Mouse (Mus musculus) macrophage (primary cell): ENCODE results near the gene Helz2. TPM values are rescaled to one million over a fixed set of nuclear protein-coding genes. Genes with fewer than 3 reads are reported as not detected.
A peak's percentile ranks its signal among the peaks of the same experiment; 100 is the strongest.

Experiments used
- H3K27ac ChIP-seq: fragments of 350-480 bp; formaldehyde crosslinking; 2 replicates; pipeline ENCODE4 v1.9.0; 2021
- H3K36me3 ChIP-seq: fragments of 350-480 bp; formaldehyde crosslinking; 2 replicates; pipeline ENCODE4 v1.9.0; 2021; ENCODE audit errors: inconsistent target
- H3K4me3 ChIP-seq: fragments of 350-480 bp; formaldehyde crosslinking; 2 replicates; pipeline ENCODE4 v1.9.0; 2021; ENCODE audit errors: inconsistent target
- H3K79me2 ChIP-seq: fragments of 350-480 bp; formaldehyde crosslinking; 2 replicates; pipeline ENCODE4 v1.9.0; 2021; ENCODE audit errors: inconsistent target
- WGBS: methylation state at CpG from one replicate; pipeline ENCODE4 v1.1.7; 2026; ENCODE audit warnings: inconsistent platforms; ENCODE audit not compliant: missing documents; 5-methylcytosine and 5-hydroxymethylcytosine counted together
- polyA plus RNA-seq: library from polyadenylated mRNA; stranded (reverse); fragments of 250-400 nt; gene quantifications from 3 replicates; pipeline ENCODE4 v1.2.4, GENCODE M21; 2018; ENCODE audit warnings: inconsistent platforms

The Helz2 gene
- polyA plus RNA-seq, 1 experiment from 2014 or later = 7.5 TPM

GRCm38 (mm10) chr2:181251841-181252240 lies 10.0 kb upstream of the Helz2 start:
- no peak overlapping the region for H3K27ac ChIP-seq
- 100% methylated on average over 1 of the region's 1 CpGs for WGBS
- H3K79me2 ChIP-seq = no peaks in the 10 kb centered on the region
- no peak overlapping the region for H3K4me3 ChIP-seq
- peaks cover 40% of the 10 kb centered on the region for H3K36me3 ChIP-seq

GRCm38 (mm10) chr2:181249217-181249616 lies 7.4 kb upstream of the Helz2 start:
- 88% methylated on average over 10 of the region's 10 CpGs for WGBS
- H3K4me3 ChIP-seq = no peak overlapping the region
- no peaks in the 10 kb centered on the region for H3K79me2 ChIP-seq
- H3K36me3 ChIP-seq = peaks cover 17% of the 10 kb centered on the region
- H3K27ac ChIP-seq = no peak overlapping the region

- H3K4me3 ChIP-seq = no peak overlapping the region
- peaks cover 18% of the 10 kb centered on the region for H3K79me2 ChIP-seq
- peaks cover 7% of the 10 kb centered on the region; the same call in 1 of the 2 replicates for H3K36me3 ChIP-seq
- no peak overlapping the region for H3K27ac ChIP-seq
- WGBS = 87% methylated on average over 2 of the region's 2 CpGs
Observed at GRCm38 (mm10) chr2:181245031-181245430, 3.2 kb upstream of the Helz2 start.

GRCm38 (mm10) chr2:181243706-181244394 lies 2.0 kb upstream of the Helz2 start:
- 7% methylated on average over 9 of the region's 11 CpGs for WGBS
- Histone ChIP-seq H3K36me3 (peaks cover 19% of the 10 kb centered on the region; the same call in 1 of the 2 replicates), H3K27ac (peak overlapping the region; percentile 33; the same call in 1 of the 2 replicates), H3K79me2 (peaks cover 30% of the 10 kb centered on the region), H3K4me3 (no peak overlapping the region; the same call in 1 of the 2 replicates)

GRCm38 (mm10) chr2:181242314-181242665 lies 463 bp upstream of the Helz2 start:
- H3K36me3 ChIP-seq = peaks cover 34% of the 10 kb centered on the region
- H3K27ac ChIP-seq = peak overlapping the region; percentile 72
- WGBS = 58% methylated on average over 3 of the region's 3 CpGs
- H3K4me3 ChIP-seq = peak overlapping the region; percentile 77
- H3K79me2 ChIP-seq = peaks cover 36% of the 10 kb centered on the region

- 91% methylated on average over 13 of the region's 13 CpGs for WGBS
- Histone ChIP-seq H3K27ac (peak overlapping the region; percentile 72; the same call in 1 of the 2 replicates), H3K36me3 (peaks cover 44% of the 10 kb centered on the region), H3K4me3 (peak overlapping the region; percentile 77), H3K79me2 (peaks cover 42% of the 10 kb centered on the region)
Observed at GRCm38 (mm10) chr2:181240806-181241440, 904 bp downstream of the Helz2 start.

- H3K36me3 ChIP-seq = peaks cover 61% of the 10 kb centered on the region
- H3K79me2 ChIP-seq = peaks cover 59% of the 10 kb centered on the region
- H3K4me3 ChIP-seq = no peak overlapping the region
- H3K27ac ChIP-seq = no peak overlapping the region
- WGBS = 96% methylated on average over 9 of the region's 9 CpGs
Observed at GRCm38 (mm10) chr2:181239261-181239660, 2.6 kb downstream of the Helz2 start.

- Histone ChIP-seq H3K4me3 (no peak overlapping the region), H3K79me2 (peaks cover 63% of the 10 kb centered on the region), H3K36me3 (peaks cover 65% of the 10 kb centered on the region), H3K27ac (no peak overlapping the region)
- 95% methylated on average over 2 of the region's 2 CpGs for WGBS
Observed at GRCm38 (mm10) chr2:181238861-181239260, 3.0 kb downstream of the Helz2 start.

- H3K27ac ChIP-seq = no peak overlapping the region
- H3K79me2 ChIP-seq = peaks cover 70% of the 10 kb centered on the region
- no peak overlapping the region for H3K4me3 ChIP-seq
- 96% methylated on average over 10 of the region's 10 CpGs for WGBS
- H3K36me3 ChIP-seq = peaks cover 72% of the 10 kb centered on the region
Observed at GRCm38 (mm10) chr2:181238091-181238610, 3.7 kb downstream of the Helz2 start.

- no peak overlapping the region for H3K27ac ChIP-seq
- peaks cover 79% of the 10 kb centered on the region for H3K36me3 ChIP-seq
- 89% methylated on average over 15 of the region's 17 CpGs for WGBS
- H3K4me3 ChIP-seq = no peak overlapping the region
- H3K79me2 ChIP-seq = peaks cover 76% of the 10 kb centered on the region
Observed at GRCm38 (mm10) chr2:181237251-181238014, 4.4 kb downstream of the Helz2 start.

- Histone ChIP-seq H3K27ac (no peak overlapping the region), H3K4me3 (no peak overlapping the region), H3K36me3 (peaks cover 94% of the 10 kb centered on the region), H3K79me2 (peaks cover 67% of the 10 kb centered on the region)
- WGBS = 96% methylated on average over 23 of the region's 23 CpGs
Observed at GRCm38 (mm10) chr2:181235681-181236566, 5.9 kb downstream of the Helz2 start.

GRCm38 (mm10) chr2:181234680-181235079 lies 7.1 kb downstream of the Helz2 start:
- Histone ChIP-seq H3K79me2 (peaks cover 55% of the 10 kb centered on the region), H3K4me3 (no peak overlapping the region), H3K27ac (no peak overlapping the region), H3K36me3 (peaks cover 95% of the 10 kb centered on the region)
- 93% methylated on average over 11 of the region's 11 CpGs for WGBS

GRCm38 (mm10) chr2:181233443-181233842 lies 8.4 kb downstream of the Helz2 start:
- H3K79me2 ChIP-seq = peaks cover 44% of the 10 kb centered on the region; the same call in 1 of the 2 replicates
- no peak overlapping the region for H3K27ac ChIP-seq
- peaks cover 95% of the 10 kb centered on the region for H3K36me3 ChIP-seq
- no peak overlapping the region for H3K4me3 ChIP-seq
- WGBS = 94% methylated on average over 15 of the region's 15 CpGs

GRCm38 (mm10) chr2:181231171-181231570 lies 10.7 kb downstream of the Helz2 start:
- peaks cover 36% of the 10 kb centered on the region; the same call in 1 of the 2 replicates for H3K79me2 ChIP-seq
- H3K36me3 ChIP-seq = peaks cover 99% of the 10 kb centered on the region
- no peak overlapping the region for H3K4me3 ChIP-seq
- H3K27ac ChIP-seq = no peak overlapping the region
- 94% methylated on average over 20 of the region's 20 CpGs for WGBS
